Mouse (Mus musculus): ENCODE measurements around the gene Defa36.
"Not testable (repeated sequence)": the region's sequence is repeated elsewhere in the genome, so short reads cannot be mapped to it uniquely, and the experiment has no call there.

Gene Defa36

DNA sequence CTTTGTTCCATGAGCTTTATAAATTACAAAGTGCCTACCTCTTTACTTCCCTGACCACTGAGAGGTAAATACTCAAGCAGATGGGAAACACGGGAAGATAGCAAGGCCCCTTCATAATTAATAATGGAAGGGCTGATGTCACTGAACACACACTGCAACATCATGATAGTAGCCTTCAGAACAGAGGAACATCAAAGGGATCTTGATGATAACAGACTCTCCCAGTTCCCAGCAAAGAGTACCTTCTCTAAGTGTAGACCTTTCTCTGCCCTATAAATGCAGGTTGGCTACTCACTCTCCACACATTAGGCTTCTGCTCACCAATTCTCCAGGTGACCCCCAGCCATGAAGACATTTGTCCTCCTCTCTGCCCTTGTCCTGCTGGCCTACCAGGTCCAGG, at the start of gene Defa36:
Gene Defa36 (plus strand): TSS at position 301 of the 400 bp plus-strand sequence.
- DNase-seq, result not testable (repeated sequence)

DNA sequence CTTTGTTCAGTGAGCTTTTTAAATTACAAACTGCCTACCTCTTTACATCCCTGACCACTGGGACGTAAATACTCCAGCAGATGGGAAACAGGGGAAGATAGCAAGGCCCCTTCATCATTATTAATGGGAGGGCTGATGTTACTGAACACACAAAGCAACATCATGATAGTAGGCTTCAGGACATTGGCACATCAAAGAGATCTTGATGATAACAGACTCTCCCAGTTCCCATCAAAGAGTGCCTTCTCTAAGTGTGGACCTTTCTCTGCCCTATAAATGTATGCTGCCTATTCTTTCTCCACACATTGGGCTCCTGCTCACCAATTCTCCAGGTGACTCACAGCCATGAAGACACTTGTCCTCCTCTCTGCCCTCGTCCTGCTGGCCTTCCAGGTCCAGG, 49.0 kb upstream of the Defa36 start, which contains the start of gene Defa2:
Gene Defa2 (plus strand): TSS at position 301 of the 400 bp plus-strand sequence.
- not testable (repeated sequence) for DNase-seq

DNA sequence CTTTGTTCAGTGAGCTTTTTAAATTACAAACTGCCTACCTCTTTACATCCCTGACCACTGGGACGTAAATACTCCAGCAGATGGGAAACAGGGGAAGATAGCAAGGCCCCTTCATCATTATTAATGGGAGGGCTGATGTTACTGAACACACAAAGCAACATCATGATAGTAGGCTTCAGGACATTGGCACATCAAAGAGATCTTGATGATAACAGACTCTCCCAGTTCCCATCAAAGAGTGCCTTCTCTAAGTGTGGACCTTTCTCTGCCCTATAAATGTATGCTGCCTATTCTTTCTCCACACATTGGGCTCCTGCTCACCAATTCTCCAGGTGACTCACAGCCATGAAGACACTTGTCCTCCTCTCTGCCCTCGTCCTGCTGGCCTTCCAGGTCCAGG, 35.7 kb upstream of the Defa36 start, which contains the start of gene Defa33:
Gene Defa33 (plus strand): TSS at position 301 of the 400 bp plus-strand sequence.
- DNase-seq, result not testable (repeated sequence)

DNA sequence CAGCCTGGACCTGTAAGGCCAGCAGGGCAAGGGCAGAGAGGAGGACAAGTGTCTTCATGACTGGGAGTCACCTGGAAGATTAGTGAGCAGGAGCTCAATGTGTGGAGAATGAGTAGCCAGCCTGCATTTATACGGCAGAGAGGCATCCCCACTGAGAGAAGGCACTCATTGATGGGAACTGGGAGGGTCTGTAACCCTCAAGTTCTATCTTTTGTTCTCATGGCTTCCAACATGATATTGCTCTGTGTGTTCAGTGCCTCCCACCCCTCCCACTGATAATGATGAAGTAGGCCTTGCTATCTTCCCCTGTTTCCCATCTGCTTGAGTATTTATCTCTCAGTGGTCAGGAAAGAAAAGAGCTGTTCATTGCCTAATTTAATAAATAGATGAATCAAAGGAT, 29.2 kb downstream of the Defa36 start, which contains the start of gene Gm7849:
Gene Gm7849 (minus strand): TSS at position 101 of the 400 bp plus-strand sequence.
- not testable (repeated sequence) for DNase-seq

Measured in embryo, embryonic 11 days (tissue).